Mouse (Mus musculus): ENCODE measurements around the gene Adpgk. TPM values are rescaled to one million over a fixed set of nuclear protein-coding genes. Genes with fewer than 3 reads are reported as not detected.

Adpgk gene
- total RNA-seq, 2 experiments from 2014 or later, result 16.4 to 16.9 TPM

DNA sequence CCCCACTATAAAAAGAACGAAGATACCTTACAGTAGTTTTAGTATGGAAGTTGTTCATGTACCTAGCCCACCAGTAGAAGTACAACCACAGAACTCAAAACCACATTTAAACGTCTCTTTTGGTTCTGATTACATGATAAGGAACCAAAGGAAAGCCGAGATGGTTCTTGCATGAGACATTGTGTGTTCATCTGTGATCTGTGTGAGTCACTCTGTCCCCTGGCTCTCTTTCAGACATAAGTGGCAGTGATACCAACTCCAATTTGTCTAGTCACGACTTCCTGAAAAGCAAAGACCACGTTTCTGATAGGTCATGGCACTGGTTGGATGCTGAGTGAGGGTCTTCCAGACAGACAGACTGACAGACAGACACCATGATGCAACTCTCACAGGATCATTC, 77.9 kb downstream of the Adpgk start:
- no peak for DNase-seq (ENCODE audit: low spot score in 2 of 2)

GRCm38 (mm10) chr9:59369646-59370045, 78.3 kb downstream of the Adpgk start:
- no peak for DNase-seq (ENCODE audit: low spot score in 2 of 2)

Other genes with a start within 250 kb of the Adpgk start
- gene Bbs4, start 62.0 kb downstream of the Adpgk start, total RNA-seq (2021), result 10 to 100 TPM; 41.3 to 42.3 TPM
- gene Arih1, start 195.1 kb downstream of the Adpgk start, total RNA-seq (2021), result 100 to 1,000 TPM; 107 to 110 TPM
- gene Hexa, start 248.0 kb downstream of the Adpgk start, total RNA-seq (2021), result 10 to 100 TPM; 54.7 to 62.1 TPM
- 1 to 10 TPM; 3.0 to 3.6 TPM for gene Tmem202, start 248.3 kb downstream of the Adpgk start, total RNA-seq (2021)